Mouse (Mus musculus) embryonic fibroblast, embryonic 13.5 days (primary cell): Measurements from ENCODE around the gene Phpt1.

Experiments used
- CTCF ChIP-seq: IDR thresholded peaks from 2 replicates; pipeline ENCODE4 v1.5.1; 2011; ENCODE audit warnings: mild to moderate bottlenecking, control low read depth, low read length, moderate library complexity, borderline replicate concordance; ENCODE audit not compliant: insufficient read depth
- POLR2A ChIP-seq: IDR thresholded peaks from 2 replicates; pipeline ENCODE4 v1.6.1; 2011; ENCODE audit warnings: low read depth, mild to moderate bottlenecking, control low read depth, low read length, moderate library complexity

- TF ChIP-seq CTCF (no peak), POLR2A (no peak)
These were observed 17.1 kb downstream of the Phpt1 start for GRCm38 (mm10) chr2:25557964-25558360.
